Mouse (Mus musculus) mature B cell (primary cell): ENCODE data around the gene Ctsj.
"Not testable (repeated sequence)": the region's sequence is repeated elsewhere in the genome, so short reads cannot be mapped to it uniquely, and the experiment has no call there.

Experiments used
- in situ Hi-C: fragments of 300-500 bp; cut with MboI; formaldehyde crosslinking; loops from 2 replicates; pipeline ENCODE4 v1.14.3; 2019

Gene Ctsj

DNA sequence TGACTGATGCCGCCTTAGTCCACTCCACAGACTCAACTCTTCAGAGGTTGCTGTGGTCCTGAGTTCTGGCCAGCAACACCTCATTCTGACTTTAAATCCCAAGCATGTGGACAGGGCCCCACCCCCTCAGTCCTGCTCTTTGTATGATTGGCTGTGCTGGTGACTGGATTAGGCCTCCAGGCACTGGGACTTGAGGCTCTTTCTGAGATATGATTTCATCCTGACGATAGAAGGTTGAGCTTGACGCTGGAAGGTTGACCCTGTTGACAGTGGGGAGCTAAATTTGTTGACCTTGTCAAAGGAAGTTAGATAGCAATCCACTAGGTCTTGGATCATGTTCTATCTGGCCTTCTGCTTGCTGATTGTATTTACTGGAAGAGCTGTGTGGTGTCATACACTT, at the start of gene Ctsj:
Gene Ctsj, minus strand, starts transcription at position 101 of the 400 bp plus-strand sequence.
- in situ Hi-C loops = no loop called here

DNA sequence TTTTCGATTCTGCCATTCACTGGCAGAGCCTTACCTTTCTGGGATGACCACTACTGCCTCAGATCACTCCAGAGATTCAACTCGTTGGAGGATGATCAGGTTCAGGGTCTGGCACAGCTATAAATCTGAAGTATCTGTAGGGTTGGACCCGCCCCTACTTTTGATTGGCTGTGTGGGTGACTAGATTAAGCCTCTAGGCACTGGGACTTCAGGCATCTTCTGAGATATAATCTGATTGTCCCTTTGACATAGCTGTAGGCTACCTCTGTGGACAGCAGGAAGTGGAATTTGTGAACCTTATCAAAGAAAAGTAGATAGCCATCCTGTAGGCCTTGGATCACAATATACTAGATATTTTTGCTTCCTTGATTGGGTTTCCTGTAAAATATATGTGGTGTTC, 34.8 kb upstream of the Ctsj start, which contains the start of gene Ctsq:
Gene Ctsq, minus strand, starts transcription at position 101 of the 400 bp plus-strand sequence.
- in situ Hi-C loops = no loop called here

DNA sequence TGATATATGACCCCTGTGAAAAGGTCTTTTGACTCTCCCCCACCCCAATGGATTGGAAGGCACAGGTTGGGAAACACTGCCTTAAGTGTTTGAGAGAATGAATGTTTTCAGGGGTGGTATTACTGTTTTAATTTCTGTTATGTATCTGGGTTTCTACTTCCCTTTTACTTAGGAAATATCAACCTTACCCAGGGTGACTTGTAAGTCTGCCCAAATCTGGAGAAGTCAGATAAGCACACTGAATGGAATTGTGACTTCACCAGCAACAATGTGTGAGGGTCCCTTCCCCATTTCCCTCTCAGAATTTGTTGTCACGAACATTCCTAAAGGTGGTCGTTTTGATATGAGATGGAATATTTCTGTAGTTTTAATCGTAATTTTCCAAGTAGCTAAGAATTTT, 17.0 kb upstream of the Ctsj start:
- in situ Hi-C loops = no loop called here

DNA sequence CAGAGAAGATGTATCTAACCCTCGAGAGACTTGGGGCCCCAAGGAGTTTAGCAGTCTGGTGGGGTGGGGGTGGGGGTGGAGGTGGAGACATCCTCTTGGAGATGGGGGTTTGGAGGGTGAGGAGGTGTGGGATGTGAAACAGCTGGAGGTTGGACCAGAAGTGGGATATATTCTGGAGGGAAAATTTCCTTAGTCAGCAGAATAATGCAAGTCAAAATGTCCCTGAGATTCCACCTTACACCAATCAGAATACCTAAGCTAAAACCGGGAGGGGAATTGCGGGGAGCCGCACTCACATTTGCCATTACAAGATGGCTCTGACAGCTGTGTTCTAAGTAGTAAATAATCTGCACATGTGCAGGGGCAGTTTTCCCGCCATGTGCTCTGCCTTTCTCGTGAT, 16.1 kb upstream of the Ctsj start:
- in situ Hi-C loops = no loop called here

DNA sequence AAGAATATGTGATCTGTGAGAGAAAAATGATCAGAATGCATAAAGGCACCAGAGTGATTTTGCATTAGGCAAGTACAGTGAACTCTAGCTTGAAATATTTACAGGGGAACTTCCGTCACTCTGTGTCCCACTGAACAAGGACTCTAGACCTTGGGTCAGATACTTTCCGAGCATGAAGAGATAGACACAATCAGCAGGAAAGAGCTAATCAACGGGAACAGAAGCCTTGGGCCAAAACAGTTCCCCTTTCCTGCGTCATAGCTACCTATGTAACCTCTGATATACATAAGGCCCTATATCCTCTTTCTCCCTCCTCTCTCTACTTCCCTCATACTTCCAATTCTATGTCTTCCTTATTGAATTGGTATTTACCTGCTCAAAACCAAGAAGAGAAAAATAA, 4.4 kb upstream of the Ctsj start:
- in situ Hi-C loops = no loop called here

DNA sequence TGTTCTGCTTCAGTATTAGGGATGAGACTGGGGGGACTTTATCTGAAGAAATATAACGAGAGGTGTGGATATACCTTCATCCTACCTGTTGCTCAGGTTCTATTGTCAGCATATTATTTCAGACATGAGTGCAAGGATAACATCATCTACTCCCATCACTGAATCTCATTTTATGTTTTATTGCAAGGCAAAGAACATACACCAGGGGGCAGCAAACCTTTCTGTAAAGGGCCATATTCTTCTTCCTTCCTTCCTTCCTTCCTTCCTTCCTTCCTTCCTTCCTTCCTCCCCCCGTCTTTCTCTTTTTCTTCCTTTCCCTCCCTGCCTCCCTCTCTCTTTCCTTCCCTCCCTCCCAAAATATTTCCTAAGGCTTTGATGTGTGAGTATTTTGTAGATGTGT, 8.2 kb downstream of the Ctsj start:
- in situ Hi-C loops = no loop called here

DNA sequence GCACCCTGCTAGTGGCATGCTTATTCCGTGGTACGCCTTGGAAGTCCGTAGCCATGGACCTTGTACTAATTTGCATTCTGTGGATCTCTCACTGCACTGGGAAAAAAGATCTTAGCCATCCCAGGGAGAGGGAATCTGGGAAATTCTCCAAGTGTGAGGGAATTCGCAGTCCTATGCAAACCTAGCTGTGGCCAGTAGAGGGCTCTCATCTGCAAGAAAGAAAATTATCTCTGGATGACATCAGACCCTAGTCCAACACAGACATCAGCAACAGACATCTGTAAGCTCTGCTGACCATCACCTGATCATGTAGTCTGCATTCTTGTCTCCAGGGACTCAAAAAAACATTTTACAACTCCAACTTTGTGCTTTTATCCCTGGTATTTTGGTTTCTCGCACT, 18.8 kb downstream of the Ctsj start:
- in situ Hi-C loops = not testable (repeated sequence)

DNA sequence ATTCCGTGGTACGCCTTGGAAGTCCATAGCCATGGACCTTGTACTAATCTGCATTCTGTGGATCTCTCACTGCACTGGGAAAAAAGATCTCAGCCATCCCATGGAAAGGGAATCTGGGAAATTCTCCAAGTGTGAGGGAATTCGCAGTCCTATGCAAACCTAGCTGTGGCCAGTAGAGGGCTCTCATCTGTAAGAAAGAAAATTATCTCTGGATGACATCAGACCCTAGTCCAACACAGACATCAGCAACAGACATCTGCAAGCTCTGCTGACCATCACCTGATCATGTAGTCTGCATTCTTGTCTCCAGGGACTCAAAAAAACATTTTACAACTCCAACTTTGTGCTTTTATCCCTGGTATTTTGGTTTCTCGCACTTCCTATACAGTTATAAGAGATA, 33.4 kb downstream of the Ctsj start:
- in situ Hi-C loops = not testable (repeated sequence)

DNA sequence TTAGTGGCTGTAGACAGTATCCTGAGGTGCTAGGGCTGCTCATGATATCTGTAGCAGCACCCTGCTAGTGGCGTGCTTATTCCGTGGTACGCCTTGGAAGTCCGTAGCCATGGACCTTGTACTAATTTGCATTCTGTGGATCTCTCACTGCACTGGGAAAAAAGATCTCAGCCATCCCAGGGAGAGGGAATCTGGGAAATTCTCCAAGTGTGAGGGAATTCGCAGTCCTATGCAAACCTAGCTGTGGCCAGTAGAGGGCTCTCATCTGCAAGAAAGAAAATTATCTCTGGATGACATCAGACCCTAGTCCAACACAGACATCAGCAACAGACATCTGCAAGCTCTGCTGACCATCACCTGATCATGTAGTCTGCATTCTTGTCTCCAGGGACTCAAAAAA, 41.8 kb downstream of the Ctsj start:
- in situ Hi-C loops = not testable (repeated sequence)

DNA sequence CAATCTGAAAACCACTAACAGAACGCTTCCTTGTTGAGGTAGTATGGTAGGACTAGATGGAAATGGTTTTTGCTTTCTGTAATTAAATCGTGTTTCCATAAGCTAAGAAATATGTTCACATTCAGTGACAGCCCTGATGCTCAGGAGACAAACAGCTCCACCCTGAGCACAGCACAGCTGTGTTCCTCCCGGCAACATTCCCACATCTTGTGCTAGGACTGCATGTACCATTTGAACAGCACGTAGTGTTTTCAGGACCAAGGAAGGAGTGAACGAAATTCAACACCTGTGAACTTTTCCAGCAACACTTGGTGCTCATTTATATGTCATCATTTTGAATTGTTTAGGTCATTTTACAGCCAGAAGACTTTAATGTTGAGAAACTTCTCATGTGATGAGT, 44.1 kb downstream of the Ctsj start:
- in situ Hi-C loops = no loop called here
